Mouse (Mus musculus) CH12.LX (cell line): ENCODE results near the gene Astn2.

Source experiments
- CHD2 ChIP-seq: IDR thresholded peaks from 2 replicates; pipeline ENCODE4 v1.6.1; 2011; ENCODE audit warnings: low read length, improper control_type of control experiment
- CTCF ChIP-seq, 2 experiments: IDR thresholded peaks in 1 of 2; conservative IDR thresholded peaks in 1 of 2; 2 replicates each; pipeline ENCODE4 v1.5.1; 2011 to 2012; ENCODE audit warnings: low read depth in 2 of 2, low read length in 2 of 2, improper control_type of control experiment in 1 of 2, inconsistent platforms in 1 of 2, mild to moderate bottlenecking in 1 of 2, moderate library complexity in 1 of 2
- E2F4 ChIP-seq: IDR thresholded peaks from 2 replicates; pipeline ENCODE4 v1.6.1; 2011; ENCODE audit warnings: low read depth, low read length, improper control_type of control experiment; ENCODE audit not compliant: insufficient replicate concordance
- EP300 ChIP-seq: IDR thresholded peaks from 2 replicates; pipeline ENCODE4 v1.6.1; 2011; ENCODE audit warnings: low read length, improper control_type of control experiment
- HCFC1 ChIP-seq: IDR thresholded peaks from 2 replicates; pipeline ENCODE4 v1.6.1; 2012; ENCODE audit warnings: low read depth, mild to moderate bottlenecking, inconsistent platforms, low read length, improper control_type of control experiment
- KAT2A ChIP-seq: IDR thresholded peaks from 2 replicates; pipeline ENCODE4 v1.6.1; 2012; ENCODE audit warnings: low read length, improper control_type of control experiment, inconsistent platforms; ENCODE audit not compliant: insufficient replicate concordance
- MAX ChIP-seq: IDR thresholded peaks from 2 replicates; pipeline ENCODE4 v1.6.1; 2011; ENCODE audit warnings: low read length, improper control_type of control experiment
- NRF1 ChIP-seq: IDR thresholded peaks from 2 replicates; pipeline ENCODE4 v1.6.1; 2014; ENCODE audit warnings: low read depth, mild to moderate bottlenecking, inconsistent platforms, low read length, improper control_type of control experiment, moderate library complexity
- POLR2A ChIP-seq: IDR thresholded peaks from 2 replicates; pipeline ENCODE4 v1.6.1; 2011; ENCODE audit warnings: low read depth, mild to moderate bottlenecking, improper control_type of control experiment, low read length
- RAD21 ChIP-seq: IDR thresholded peaks from 2 replicates; pipeline ENCODE4 v1.6.1; 2011; ENCODE audit warnings: low read depth, mild to moderate bottlenecking, low read length, improper control_type of control experiment, moderate library complexity
- TBP ChIP-seq: conservative IDR thresholded peaks from 2 replicates; pipeline ENCODE4 v1.6.1; 2011; ENCODE audit warnings: low read depth, low read length, improper control_type of control experiment

GRCm38 (mm10) chr4:65607184-65607631 is 797.2 kb downstream of the Astn2 start:
- TF ChIP-seq MAX (no peak), HCFC1 (no peak), KAT2A (no peak), CTCF (conservative IDR thresholded peaks at IDR 0.05 in 1 of 2, IDR thresholded peaks at IDR 0.05 in 1 of 2; ENCODE audit: low read depth in 2 of 2, low read length in 2 of 2) (no peak), RAD21 (no peak), POLR2A (no peak), TBP (no peak), NRF1 (no peak), CHD2 (no peak), EP300 (no peak), E2F4 (no peak)
